Mouse (Mus musculus) cortical plate, adult 2 months (tissue): ENCODE results near the gene Gm14685. TPM values are rescaled to one million over a fixed set of nuclear protein-coding genes. Genes with fewer than 3 reads are reported as not detected.
"Not testable (repeated sequence)": the region's sequence is repeated elsewhere in the genome, so short reads cannot be mapped to it uniquely, and the experiment has no call there.

Source experiments
- H3K27ac ChIP-seq: fragments of 200-500 bp; 2 replicates; pipeline ENCODE4 v1.5.1; 2012; ENCODE audit warnings: low read length, control low read depth, inconsistent platforms; ENCODE audit not compliant: insufficient read depth
- H3K4me1 ChIP-seq: fragments of 200-500 bp; 2 replicates; pipeline ENCODE4 v1.6.1; 2011; ENCODE audit warnings: low read length; ENCODE audit not compliant: control insufficient read depth, insufficient read depth
- H3K4me3 ChIP-seq: fragments of 200-500 bp; 2 replicates; pipeline ENCODE4 v1.5.1; 2011; ENCODE audit warnings: mild to moderate bottlenecking, low read length, control low read depth; ENCODE audit not compliant: insufficient read depth
- polyA plus RNA-seq: library from polyadenylated mRNA; depleted of rRNA; stranded (reverse); fragments of >200 nt; gene quantifications from 2 replicates; pipeline ENCODE4 v1.2.3, GENCODE M21; 2012; rRNA removed

Gene Gm14685
- polyA plus RNA-seq, result 0.28 and 0.31 TPM in 2 replicates

DNA sequence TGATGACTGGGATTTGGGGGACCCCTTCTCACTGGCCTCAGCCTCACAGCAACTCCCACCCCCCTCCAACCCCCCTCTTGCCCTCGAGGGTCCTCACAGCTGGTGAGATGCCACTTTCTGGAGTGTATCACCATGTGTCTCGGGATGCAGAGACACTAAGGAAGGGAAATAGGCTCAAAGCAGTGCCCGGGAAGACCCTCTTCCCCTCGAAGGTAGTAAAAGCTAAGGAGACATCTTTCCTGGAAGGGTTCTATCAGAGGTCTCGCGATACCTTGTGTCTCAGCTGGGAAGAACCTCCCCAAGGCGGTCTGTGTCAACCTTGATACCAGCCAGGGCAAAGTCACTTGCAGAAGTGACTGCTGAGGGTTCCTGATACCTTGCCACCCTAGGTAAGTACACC, at the start of gene Gm14685:
TSS of gene Gm14685 (plus strand) at position 301 of the 400 bp plus-strand sequence.
- not testable (repeated sequence) for H3K4me3 ChIP-seq, H3K4me1 ChIP-seq, H3K27ac ChIP-seq

DNA sequence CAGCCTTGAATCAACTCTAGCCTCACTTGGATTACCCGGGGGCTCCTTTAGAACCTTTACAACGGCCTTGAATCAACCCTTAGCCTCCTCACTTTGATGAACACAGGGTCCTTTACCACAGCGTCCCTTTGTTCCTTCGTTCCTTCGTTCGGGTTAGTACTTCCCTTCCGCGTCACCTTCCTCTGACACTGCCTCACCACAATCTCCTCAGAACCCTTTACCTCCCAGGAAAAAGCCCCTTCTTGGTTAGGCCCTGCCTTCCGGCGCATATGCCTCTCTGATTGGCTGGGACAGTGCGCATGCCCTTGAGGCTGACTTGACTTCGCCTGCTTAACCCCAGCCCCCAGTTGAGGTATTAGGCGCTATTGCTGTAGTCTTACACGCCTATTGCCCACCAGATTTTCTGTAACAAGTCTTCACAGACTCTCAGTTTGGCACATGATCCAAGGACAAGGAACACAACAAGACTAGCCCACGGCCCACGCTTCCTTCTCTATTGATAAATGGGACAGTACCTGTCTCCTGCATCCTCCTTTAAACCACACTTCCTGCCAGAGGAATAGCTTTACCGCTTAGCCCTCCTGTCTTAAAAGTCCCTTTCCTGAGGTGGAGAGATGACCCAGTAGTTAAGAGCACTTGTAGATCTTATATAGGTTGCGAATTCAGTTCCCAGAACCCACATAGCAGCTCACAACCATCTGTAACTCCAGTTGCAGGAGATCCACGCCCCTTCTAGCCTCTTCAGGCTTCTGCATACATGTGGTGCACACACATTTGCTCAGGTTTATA, 34.4 kb upstream of the Gm14685 start, which contains the start of gene Xlr4a:
TSS of gene Xlr4a (minus strand) at position 212 of the 789 bp plus-strand sequence.
- H3K27ac ChIP-seq, H3K4me3 ChIP-seq, H3K4me1 ChIP-seq: not testable (repeated sequence)

DNA sequence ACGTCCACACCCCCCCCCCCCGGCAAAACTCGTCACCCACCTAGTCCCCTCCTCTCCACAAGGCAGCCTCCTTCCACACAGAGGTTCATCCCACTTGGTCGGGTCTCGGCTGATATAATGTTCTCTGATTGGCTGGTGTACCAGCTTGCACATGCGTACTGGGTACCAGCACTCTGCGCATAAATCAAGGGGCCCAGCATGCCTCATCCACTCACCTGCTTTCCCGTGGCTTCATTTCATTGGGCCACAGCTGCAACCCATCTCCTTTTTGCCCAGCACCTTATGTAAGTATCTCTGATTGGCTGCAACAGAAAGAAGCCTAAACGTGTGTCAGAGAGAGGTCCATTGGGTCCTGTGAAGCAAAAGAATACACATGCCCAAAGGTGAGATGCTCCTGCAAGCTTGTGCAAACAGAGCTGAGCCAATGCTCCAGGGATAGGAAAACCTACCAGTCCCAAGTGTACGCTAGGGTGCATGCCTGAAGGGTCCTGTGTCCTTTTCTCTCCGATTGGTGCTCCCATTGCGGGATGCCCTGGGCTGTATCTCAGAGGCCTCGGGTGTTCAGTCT, 19.8 kb upstream of the Gm14685 start, which contains the start of gene Xlr3a:
TSS of gene Xlr3a (minus strand) at position 155 of the 568 bp plus-strand sequence.
- not testable (repeated sequence) for H3K27ac ChIP-seq, H3K4me1 ChIP-seq, H3K4me3 ChIP-seq

- not testable (repeated sequence) for H3K27ac ChIP-seq, H3K4me3 ChIP-seq, H3K4me1 ChIP-seq
These were observed 6.3 kb downstream of the Gm14685 start for GRCm38 (mm10) chrX:73122859-73123829.

DNA sequence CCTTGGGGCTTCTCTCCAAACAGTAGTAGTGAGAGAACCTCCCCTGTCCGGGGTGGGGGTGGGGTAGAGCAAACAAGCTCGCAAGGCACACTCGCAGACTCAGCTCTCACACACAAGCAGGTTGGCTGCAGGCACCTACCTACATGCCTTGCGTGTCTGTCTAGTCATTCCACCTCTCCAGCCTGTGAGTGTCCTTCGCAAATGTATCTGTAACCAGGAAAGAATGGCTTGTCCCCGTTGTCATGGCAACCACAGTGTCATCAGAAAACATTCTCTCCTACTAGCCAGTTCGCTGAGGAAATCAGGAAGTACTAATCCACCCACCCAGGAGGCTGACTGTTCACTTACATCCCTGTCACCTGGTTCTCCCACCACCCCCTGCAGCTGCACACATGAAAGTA, 26.4 kb downstream of the Gm14685 start:
- not testable (repeated sequence) for H3K4me3 ChIP-seq, H3K4me1 ChIP-seq, H3K27ac ChIP-seq

- not testable (repeated sequence) for H3K27ac ChIP-seq, H3K4me1 ChIP-seq, H3K4me3 ChIP-seq
These were observed 31.6 kb downstream of the Gm14685 start, which contains the start of gene Xlr5b for GRCm38 (mm10) chrX:73148496-73148895. Gene Xlr5b (plus strand): TSS chrX:73148796.

- H3K4me3 ChIP-seq, H3K27ac ChIP-seq, H3K4me1 ChIP-seq: not testable (repeated sequence)
These were observed 32.5 kb downstream of the Gm14685 start, which contains the start of gene DXBay18 for GRCm38 (mm10) chrX:73149350-73149749. Gene DXBay18 (minus strand): TSS chrX:73149450.

- not testable (repeated sequence) for H3K4me1 ChIP-seq, H3K27ac ChIP-seq, H3K4me3 ChIP-seq
These were observed 60.0 kb downstream of the Gm14685 start, which contains the start of gene Spin2d for GRCm38 (mm10) chrX:73176889-73177288. Gene Spin2d (minus strand): TSS chrX:73176989.

Other genes with a start within 250 kb of the Gm14685 start
- 41.4 and 44.3 TPM in 2 replicates for gene Cetn2, start 198.6 kb upstream of the Gm14685 start, polyA plus RNA-seq
- 32.1 and 36.4 TPM in 2 replicates for gene Nsdhl, start 198.5 kb upstream of the Gm14685 start, polyA plus RNA-seq
- 0.91 and 0.94 TPM in 2 replicates for gene Zfp185, start 129.7 kb upstream of the Gm14685 start, polyA plus RNA-seq
- 0.13 and 0.25 TPM in 2 replicates for gene Pnma5, start 79.9 kb upstream of the Gm14685 start, polyA plus RNA-seq
- gene Pnma3, start 52.3 kb upstream of the Gm14685 start, polyA plus RNA-seq, result 15.9 and 20.8 TPM in 2 replicates
- 0.64 and 0.67 TPM in 2 replicates for gene Xlr4a, start 34.6 kb upstream of the Gm14685 start, polyA plus RNA-seq
- gene Xlr3a, start 20.0 kb upstream of the Gm14685 start, polyA plus RNA-seq, result 2.0 and 3.6 TPM in 2 replicates
- gene Xlr5b, start 31.7 kb downstream of the Gm14685 start, polyA plus RNA-seq, result not detected in 2 replicates
- gene DXBay18, start 32.4 kb downstream of the Gm14685 start, polyA plus RNA-seq, result 0.52 and 0.55 TPM in 2 replicates
- gene Spin2d, start 59.9 kb downstream of the Gm14685 start, polyA plus RNA-seq, result not detected in 2 replicates
- 4.6 and 5.3 TPM in 2 replicates for gene Xlr3b, start 75.2 kb downstream of the Gm14685 start, polyA plus RNA-seq
- gene Xlr4b, start 97.3 kb downstream of the Gm14685 start, polyA plus RNA-seq, result 0.93 and 1.6 TPM in 2 replicates
- gene F8a, start 111.2 kb downstream of the Gm14685 start, polyA plus RNA-seq, result 14.9 and 15.2 TPM in 2 replicates
- gene Xlr4c, start 126.1 kb downstream of the Gm14685 start, polyA plus RNA-seq, result 0.17 and 0.29 TPM in 2 replicates
- gene Xlr3c, start 148.3 kb downstream of the Gm14685 start, polyA plus RNA-seq, result not detected in 2 replicates
- not detected in 2 replicates for gene Xlr5a, start 175.9 kb downstream of the Gm14685 start, polyA plus RNA-seq
- not detected in 2 replicates for gene Xlr5c, start 175.9 kb downstream of the Gm14685 start, polyA plus RNA-seq
- gene Gm45015, start 219.8 kb downstream of the Gm14685 start, polyA plus RNA-seq, result not detected in 2 replicates
- 17.5 and 17.7 TPM in 2 replicates for gene Zfp275, start 225.6 kb downstream of the Gm14685 start, polyA plus RNA-seq